Mouse (Mus musculus) myocyte (in vitro differentiated cells): ENCODE measurements at regions not wholly inside any gene's neighbourhood (a gene's known extent, or its start where the extent isn't known, plus 50 kb on each side); places are given as distances from the start of the nearest gene placed in this dataset.

Experiments used
- H3K27me3 ChIP-seq: one replicate; pipeline ENCODE4 v1.6.1; 2011; ENCODE audit not compliant: control insufficient read depth, insufficient read depth, insufficient read length
- H3K36me3 ChIP-seq: one replicate; pipeline ENCODE4 v1.6.1; 2011; ENCODE audit not compliant: control insufficient read depth, insufficient read depth
- H3K4me2 ChIP-seq: one replicate; pipeline ENCODE4 v1.6.1; 2011; ENCODE audit warnings: low read depth, control low read depth
- H3K4me3 ChIP-seq: one replicate; pipeline ENCODE4 v1.5.1; 2011; ENCODE audit warnings: mild to moderate bottlenecking, control low read depth, moderate library complexity
- H3K79me2 ChIP-seq: one replicate; pipeline ENCODE4 v1.6.1; 2011; ENCODE audit not compliant: control insufficient read depth, insufficient read depth
- H3ac ChIP-seq: one replicate; pipeline ENCODE4 v1.6.1; 2011; ENCODE audit not compliant: control insufficient read depth, insufficient read length
- CEBPB ChIP-seq: IDR thresholded peaks from 2 replicates; pipeline ENCODE4 v1.6.1; 2011; ENCODE audit warnings: mild to moderate bottlenecking, moderate library complexity; ENCODE audit not compliant: poor library complexity, insufficient read depth, severe bottlenecking
- E2F4 ChIP-seq: IDR thresholded peaks from one replicate; pipeline ENCODE4 v1.6.1; 2011; ENCODE audit warnings: mild to moderate bottlenecking, control low read depth, moderate library complexity; ENCODE audit not compliant: insufficient read depth
- MAX ChIP-seq: IDR thresholded peaks from one replicate; pipeline ENCODE4 v1.6.1; 2011; ENCODE audit warnings: low read depth, mild to moderate bottlenecking, control low read depth
- MYOD1 ChIP-seq, 3 experiments: IDR thresholded peaks; one replicate each; pipeline ENCODE4 v1.6.1; 2011; ENCODE audit warnings: control low read depth in 2 of 3, low read depth in 2 of 3, mild to moderate bottlenecking in 2 of 3, moderate library complexity in 1 of 3; ENCODE audit not compliant: insufficient read length in 2 of 3, control insufficient read depth in 1 of 3
- MYOG ChIP-seq, 3 experiments: IDR thresholded peaks; one replicate each; pipeline ENCODE4 v1.6.1; 2011; ENCODE audit warnings: control low read depth in 2 of 3, low read depth in 2 of 3, mild to moderate bottlenecking in 2 of 3; ENCODE audit not compliant: insufficient read length in 2 of 3, control insufficient read depth in 1 of 3, insufficient read depth in 1 of 3
- POLR2A ChIP-seq: IDR thresholded peaks from one replicate; pipeline ENCODE4 v1.6.1; 2011; ENCODE audit warnings: low read depth, mild to moderate bottlenecking, control low read depth, moderate library complexity; ENCODE audit not compliant: insufficient read length
- POLR2AphosphoS2 ChIP-seq: IDR thresholded peaks from one replicate; pipeline ENCODE4 v1.6.1; 2011; ENCODE audit warnings: low read depth, control low read depth; ENCODE audit not compliant: insufficient read length
- REST ChIP-seq: IDR thresholded peaks from one replicate; pipeline ENCODE4 v1.6.1; 2011; ENCODE audit warnings: mild to moderate bottlenecking, control low read depth, moderate library complexity; ENCODE audit not compliant: insufficient read depth, insufficient read length
- SRF ChIP-seq: IDR thresholded peaks from one replicate; pipeline ENCODE4 v1.6.1; 2011; ENCODE audit warnings: low read depth; ENCODE audit not compliant: control insufficient read depth, insufficient read length
- TCF12 ChIP-seq: IDR thresholded peaks from one replicate; pipeline ENCODE4 v1.6.1; 2011; ENCODE audit warnings: mild to moderate bottlenecking, control low read depth; ENCODE audit not compliant: poor library complexity, insufficient read depth, severe bottlenecking
- TCF3 ChIP-seq: IDR thresholded peaks from one replicate; pipeline ENCODE4 v1.6.1; 2011; ENCODE audit warnings: low read depth, control low read depth; ENCODE audit not compliant: insufficient read length
- USF1 ChIP-seq: IDR thresholded peaks from one replicate; pipeline ENCODE4 v1.6.1; 2011; ENCODE audit warnings: low read depth, mild to moderate bottlenecking, control low read depth, moderate library complexity

DNA sequence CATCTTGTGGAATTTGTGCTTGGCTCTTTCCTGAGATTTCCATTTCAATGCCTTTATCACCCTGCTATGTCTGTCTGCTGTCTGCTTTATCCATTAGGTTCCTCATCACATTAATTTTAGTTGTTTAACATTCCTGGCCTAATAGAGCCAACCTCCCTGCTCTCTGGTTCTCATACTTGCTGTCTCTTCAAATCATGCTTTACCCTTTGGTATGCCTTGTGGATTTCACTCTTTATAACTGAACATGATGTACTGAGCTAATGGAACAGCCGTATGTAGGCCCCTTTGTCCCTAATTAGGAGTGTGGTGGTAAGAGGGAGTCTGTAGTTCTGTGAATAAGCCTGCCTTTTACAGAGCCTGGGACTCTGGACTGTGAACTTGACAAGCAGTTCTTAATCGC, 86.2 kb upstream of the Slc38a4 start:
- H3ac ChIP-seq, result no peak overlapping the region
- H3K36me3 ChIP-seq, result no peaks in the 10 kb centered on the region
- no peak for TF ChIP-seq REST
- no peak for TF ChIP-seq MYOG (IDR thresholded peaks at IDR 0.05; ENCODE audit: control insufficient read depth in 1 of 3, insufficient read depth in 1 of 3, insufficient read length in 2 of 3, low read depth in 2 of 3)
- no peak for TF ChIP-seq TCF3
- no peak for TF ChIP-seq TCF12
- TF ChIP-seq POLR2A, result no peak
- no peak for TF ChIP-seq MAX
- H3K4me2 ChIP-seq, result no peak overlapping the region
- H3K27me3 ChIP-seq, result no peaks in the 10 kb centered on the region
- H3K79me2 ChIP-seq, result no peaks in the 10 kb centered on the region
- H3K4me3 ChIP-seq, result no peak overlapping the region

- no peak overlapping the region for H3ac ChIP-seq
- no peak overlapping the region for H3K4me3 ChIP-seq
- H3K27me3 ChIP-seq, result no peaks in the 10 kb centered on the region
- H3K79me2 ChIP-seq, result no peaks in the 10 kb centered on the region
- TF ChIP-seq SRF (no peak), TCF3 (no peak), E2F4 (no peak), REST (no peak)
- H3K4me2 ChIP-seq, result peak overlapping the region; percentile 43
- no peaks in the 10 kb centered on the region for H3K36me3 ChIP-seq
Measured at GRCm38 (mm10) chr15:97138265-97138664, 82.5 kb upstream of the Slc38a4 start.

- no peak overlapping the region for H3ac ChIP-seq
- H3K4me2 ChIP-seq, result peak overlapping the region; percentile 33
- H3K36me3 ChIP-seq, result no peaks in the 10 kb centered on the region
- H3K79me2 ChIP-seq, result no peaks in the 10 kb centered on the region
- H3K4me3 ChIP-seq, result no peak overlapping the region
- TF ChIP-seq SRF (no peak), MYOD1 (IDR thresholded peaks at IDR 0.05; ENCODE audit: control insufficient read depth in 1 of 3, insufficient read length in 2 of 3, low read depth in 2 of 3) (no peak), MAX (no peak), TCF3 (no peak), USF1 (no peak), POLR2A (no peak), TCF12 (no peak), MYOG (IDR thresholded peaks at IDR 0.05; ENCODE audit: control insufficient read depth in 1 of 3, insufficient read depth in 1 of 3, insufficient read length in 2 of 3, low read depth in 2 of 3) (no peak), POLR2AphosphoS2 (no peak), CEBPB (no peak), REST (no peak), E2F4 (no peak)
- H3K27me3 ChIP-seq, result no peaks in the 10 kb centered on the region
Measured at GRCm38 (mm10) chr15:97135291-97135690, 79.5 kb upstream of the Slc38a4 start.

GRCm38 (mm10) chr15:97127771-97128170, 72.0 kb upstream of the Slc38a4 start:
- H3ac ChIP-seq, result no peak overlapping the region
- TF ChIP-seq E2F4 (no peak), MYOG (IDR thresholded peaks at IDR 0.05; ENCODE audit: control insufficient read depth in 1 of 3, insufficient read depth in 1 of 3, insufficient read length in 2 of 3, low read depth in 2 of 3) (no peak), MYOD1 (IDR thresholded peaks at IDR 0.05; ENCODE audit: control insufficient read depth in 1 of 3, insufficient read length in 2 of 3, low read depth in 2 of 3) (no peak), USF1 (no peak), TCF12 (no peak), REST (no peak), CEBPB (no peak), POLR2A (no peak), MAX (no peak), TCF3 (no peak), SRF (no peak), POLR2AphosphoS2 (no peak)

DNA sequence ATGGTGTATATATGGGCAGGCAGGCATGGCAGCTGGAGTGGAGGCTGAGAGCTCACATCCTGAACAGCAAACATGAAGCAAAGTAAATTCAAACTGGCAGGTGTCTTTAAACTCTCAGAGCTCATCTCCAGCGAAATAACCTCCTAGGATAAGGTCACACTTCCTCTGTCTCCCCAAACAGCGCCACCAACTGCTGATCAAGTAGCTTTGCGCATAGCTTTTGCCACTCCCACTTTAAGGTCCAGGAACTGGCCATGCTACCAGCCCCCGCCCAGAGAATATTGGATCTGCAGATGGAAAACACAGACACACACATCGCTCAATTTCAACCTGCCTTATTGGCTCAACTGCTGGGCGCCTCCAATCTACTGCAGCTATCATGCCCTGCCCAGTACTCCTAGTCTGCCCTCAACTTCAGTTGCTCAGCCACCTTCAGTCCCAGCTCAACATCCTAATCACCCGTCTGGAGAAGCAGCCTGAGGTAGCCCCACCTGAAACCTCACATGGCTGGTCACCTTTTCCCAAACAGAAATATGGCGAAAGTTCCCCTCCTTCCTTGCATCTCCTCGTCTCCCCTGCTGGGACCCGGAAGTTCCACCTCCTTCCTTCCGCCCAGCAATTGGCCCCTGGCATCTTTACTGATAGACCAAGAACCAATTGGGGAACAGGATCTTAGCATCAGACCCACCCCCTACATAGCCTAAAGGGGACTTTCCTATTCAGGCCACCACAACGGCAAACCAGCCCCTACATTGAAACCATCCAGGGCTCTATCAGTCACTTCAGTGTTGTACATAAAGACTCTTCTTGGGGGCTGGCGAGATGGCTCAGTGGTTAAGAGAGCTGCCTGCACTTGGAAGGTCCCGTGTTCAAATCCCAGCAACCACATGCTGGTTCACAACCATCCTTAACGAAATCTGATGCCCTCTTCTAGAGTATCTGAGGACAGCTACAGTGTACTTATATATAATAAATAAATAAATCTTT, 70.4 kb upstream of the Slc38a4 start:
- H3K27me3 ChIP-seq, result no peaks in the 10 kb centered on the region
- H3K36me3 ChIP-seq, result no peaks in the 10 kb centered on the region
- no peaks in the 10 kb centered on the region for H3K79me2 ChIP-seq
- H3K4me3 ChIP-seq, result no peak overlapping the region
- no peak overlapping the region for H3K4me2 ChIP-seq
- TF ChIP-seq POLR2AphosphoS2, result no peak
- no peak for TF ChIP-seq TCF12
- no peak for TF ChIP-seq POLR2A
- TF ChIP-seq MAX, result no peak
- TF ChIP-seq CEBPB, result no peak
- TF ChIP-seq TCF3, result no peak
- TF ChIP-seq MYOD1 (IDR thresholded peaks at IDR 0.05; ENCODE audit: control insufficient read depth in 1 of 3, insufficient read length in 2 of 3, low read depth in 2 of 3), result no peak
- TF ChIP-seq REST, result no peak
- TF ChIP-seq SRF, result no peak
- no peak for TF ChIP-seq MYOG (IDR thresholded peaks at IDR 0.05; ENCODE audit: control insufficient read depth in 1 of 3, insufficient read depth in 1 of 3, insufficient read length in 2 of 3, low read depth in 2 of 3)
- TF ChIP-seq USF1, result no peak
- TF ChIP-seq E2F4, result no peak
- no peak overlapping the region for H3ac ChIP-seq

More at GRCm38 (mm10) chr15:97127771-97128170, 72.0 kb upstream of the Slc38a4 start:
- Histone ChIP-seq H3K36me3 (no peaks in the 10 kb centered on the region), H3K4me2 (no peak overlapping the region), H3K27me3 (no peaks in the 10 kb centered on the region), H3K79me2 (no peaks in the 10 kb centered on the region), H3K4me3 (no peak overlapping the region)
